Mouse (Mus musculus) C2C12 (cell line): ENCODE data around the gene Abcc4. TPM values are rescaled to one million over a fixed set of nuclear protein-coding genes. Genes with fewer than 3 reads are reported as not detected.

Source experiments
- H3K27me3 ChIP-seq: one replicate; pipeline ENCODE4 v1.6.1; 2011; ENCODE audit not compliant: control insufficient read depth, insufficient read depth, insufficient read length
- H3K36me3 ChIP-seq: one replicate; pipeline ENCODE4 v1.6.1; 2011; ENCODE audit not compliant: control insufficient read depth, insufficient read depth
- H3K4me3 ChIP-seq: one replicate; pipeline ENCODE4 v1.5.1; 2011; ENCODE audit warnings: mild to moderate bottlenecking, control low read depth; ENCODE audit not compliant: poor library complexity, insufficient read depth, severe bottlenecking
- H3K79me2 ChIP-seq: one replicate; pipeline ENCODE4 v1.6.1; 2011; ENCODE audit not compliant: control insufficient read depth, insufficient read depth
- H3K79me3 ChIP-seq: one replicate; pipeline ENCODE4 v1.6.1; 2011; ENCODE audit warnings: low read depth, control low read depth
- H3ac ChIP-seq: one replicate; pipeline ENCODE3; 2011; ENCODE audit warnings: low read depth; ENCODE audit not compliant: control insufficient read depth, insufficient read length
- CEBPB ChIP-seq: IDR thresholded peaks from one replicate; pipeline ENCODE4 v1.6.1; 2011; ENCODE audit warnings: low read depth, mild to moderate bottlenecking, control low read depth, moderate library complexity
- CTCF ChIP-seq: IDR thresholded peaks from one replicate; pipeline ENCODE4 v1.5.1; 2011; ENCODE audit not compliant: control insufficient read depth, insufficient read depth, insufficient read length
- FOSL1 ChIP-seq: IDR thresholded peaks from one replicate; pipeline ENCODE4 v1.8.0; 2011; ENCODE audit warnings: mild to moderate bottlenecking, low read length; ENCODE audit not compliant: poor library complexity, insufficient read depth, severe bottlenecking
- MAX ChIP-seq: IDR thresholded peaks from one replicate; pipeline ENCODE4 v1.6.1; 2011; ENCODE audit warnings: mild to moderate bottlenecking, control low read depth
- MYOD1 ChIP-seq: IDR thresholded peaks from one replicate; pipeline ENCODE4 v1.6.1; 2011; ENCODE audit warnings: low read depth; ENCODE audit not compliant: control insufficient read depth, insufficient read length
- MYOG ChIP-seq: IDR thresholded peaks from one replicate; pipeline ENCODE4 v1.6.1; 2011; ENCODE audit not compliant: control insufficient read depth, insufficient read length; ENCODE audit errors: extremely low read depth
- USF1 ChIP-seq: IDR thresholded peaks from one replicate; pipeline ENCODE4 v1.6.1; 2011; ENCODE audit warnings: low read depth, mild to moderate bottlenecking, control low read depth, moderate library complexity
- polyA plus RNA-seq: library from polyadenylated mRNA; unstranded; fragments of >200 nt; fragmentation: generic; extraction: Trizol; gene quantifications from one replicate; pipeline ENCODE4 v1.2.1, GENCODE M21; 2012; ENCODE audit warnings: missing spikeins

Gene Abcc4
- polyA plus RNA-seq, 1 experiment: 9.0 TPM

- TF ChIP-seq MAX (no peak), CTCF (no peak), MYOG (no peak), MYOD1 (no peak)
- Histone ChIP-seq H3ac (no peak overlapping the region), H3K36me3 (peaks cover 23% of the 10 kb centered on the region), H3K79me2 (peaks cover 95% of the 10 kb centered on the region), H3K27me3 (no peaks in the 10 kb centered on the region), H3K4me3 (no peak overlapping the region), H3K79me3 (peaks cover 41% of the 10 kb centered on the region)
Observed at GRCm38 (mm10) chr14:118699963-118700362, 6.1 kb downstream of the Abcc4 start.

- Histone ChIP-seq H3K27me3 (no peaks in the 10 kb centered on the region), H3K79me3 (peaks cover 39% of the 10 kb centered on the region), H3K4me3 (no peak overlapping the region), H3K36me3 (peaks cover 28% of the 10 kb centered on the region), H3K79me2 (peaks cover 90% of the 10 kb centered on the region), H3ac (no peak overlapping the region)
- TF ChIP-seq MYOD1 (no peak), CEBPB (no peak), MAX (no peak), CTCF (no peak), MYOG (no peak), USF1 (no peak), FOSL1 (no peak)
Observed at GRCm38 (mm10) chr14:118699508-118699907, 6.5 kb downstream of the Abcc4 start.

GRCm38 (mm10) chr14:118696556-118697289, 9.3 kb downstream of the Abcc4 start:
- H3K27me3 ChIP-seq: no peaks in the 10 kb centered on the region
- H3K79me2 ChIP-seq: peaks cover 62% of the 10 kb centered on the region
- no peak for TF ChIP-seq MYOG
- no peak for TF ChIP-seq CTCF
- no peak for TF ChIP-seq MYOD1
- no peak for TF ChIP-seq MAX
- TF ChIP-seq CEBPB: no peak
- no peak for TF ChIP-seq USF1
- no peak for TF ChIP-seq FOSL1
- no peak overlapping the region for H3K4me3 ChIP-seq
- peaks cover 21% of the 10 kb centered on the region for H3K79me3 ChIP-seq
- peaks cover 35% of the 10 kb centered on the region for H3K36me3 ChIP-seq
- H3ac ChIP-seq: no peak overlapping the region

- Histone ChIP-seq H3K36me3 (peaks cover 35% of the 10 kb centered on the region), H3K79me2 (peaks cover 54% of the 10 kb centered on the region), H3K4me3 (no peak overlapping the region), H3K79me3 (peaks cover 16% of the 10 kb centered on the region), H3K27me3 (no peaks in the 10 kb centered on the region), H3ac (no peak overlapping the region)
- no peak for TF ChIP-seq USF1
- no peak for TF ChIP-seq MYOD1
- no peak for TF ChIP-seq CEBPB
Observed at GRCm38 (mm10) chr14:118695866-118696265, 10.2 kb downstream of the Abcc4 start.

- peaks cover 43% of the 10 kb centered on the region for H3K36me3 ChIP-seq
- H3K4me3 ChIP-seq: no peak overlapping the region
- peaks cover 9% of the 10 kb centered on the region for H3K79me3 ChIP-seq
- H3K27me3 ChIP-seq: no peaks in the 10 kb centered on the region
- H3K79me2 ChIP-seq: peaks cover 44% of the 10 kb centered on the region
- TF ChIP-seq CTCF: no peak
- no peak for TF ChIP-seq USF1
- TF ChIP-seq MAX: no peak
- TF ChIP-seq FOSL1: no peak
- no peak for TF ChIP-seq CEBPB
- TF ChIP-seq MYOD1: no peak
- no peak for TF ChIP-seq MYOG
- no peak overlapping the region for H3ac ChIP-seq
Observed at GRCm38 (mm10) chr14:118694321-118694720, 11.7 kb downstream of the Abcc4 start.

- Histone ChIP-seq H3ac (no peak overlapping the region), H3K79me2 (peaks cover 39% of the 10 kb centered on the region), H3K36me3 (peaks cover 36% of the 10 kb centered on the region), H3K4me3 (no peak overlapping the region), H3K79me3 (peaks cover 13% of the 10 kb centered on the region), H3K27me3 (no peaks in the 10 kb centered on the region)
- TF ChIP-seq CTCF: no peak
- TF ChIP-seq CEBPB: no peak
- no peak for TF ChIP-seq MAX
- TF ChIP-seq USF1: no peak
- no peak for TF ChIP-seq FOSL1
- no peak for TF ChIP-seq MYOD1
- no peak for TF ChIP-seq MYOG
Observed at GRCm38 (mm10) chr14:118691910-118692309, 14.1 kb downstream of the Abcc4 start.
